22 mouse cellular contexts compared by ENCODE assay signal in the genomic region with DNA sequence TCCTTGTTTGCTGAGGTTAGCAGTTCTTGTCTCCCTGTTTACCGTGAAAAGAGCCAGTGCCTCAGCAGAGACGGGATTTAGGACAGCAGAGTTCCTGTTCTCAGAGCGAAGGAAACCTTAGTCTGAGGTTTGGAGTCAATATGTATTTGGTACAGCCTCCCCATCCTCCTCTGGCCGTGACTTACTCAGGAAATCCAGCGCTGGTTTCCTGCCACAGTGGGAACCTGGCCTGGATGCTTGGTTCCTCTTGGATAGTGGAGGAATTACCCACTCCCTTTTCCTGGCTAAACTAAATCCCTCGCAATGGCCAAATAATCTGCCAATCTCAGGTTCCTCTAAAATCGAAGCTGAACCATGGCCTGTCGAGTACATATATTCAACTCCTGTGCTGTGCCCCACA.
A peak's percentile ranks its signal among the peaks of the same experiment; 100 is the strongest.
DNase-seq lines count a peak whose midpoint lies in the region; ATAC-seq and TF ChIP-seq lines count a peak whose summit lies in the region.
"Had no signal": no experiment of that assay in that cellular context is flagged by ENCODE, and none has a peak within 500 bp of the region (broad histone marks: within the 10 kb centered on the region; RNA-seq: fewer than 3 reads in every experiment).

No protein-coding gene starts in this region.

- H3K9ac ChIP-seq in heart, embryonic 16.5 days (ENCODE audit: low read length) = no peak overlapping the region
- H3K9ac ChIP-seq in embryonic facial prominence, embryonic 14.5 days (ENCODE audit: low read depth, low read length) = no peak overlapping the region
- H3K9ac ChIP-seq: heart, embryonic 12.5 days; liver, embryonic 14.5 days; midbrain, embryonic 13.5 days; neural tube, embryonic 13.5 days had no signal

- H3K4me3 ChIP-seq in heart, embryonic 16.5 days (ENCODE audit: low read length) = no peak overlapping the region
- no peak overlapping the region for H3K4me3 ChIP-seq in kidney, adult 2 months (ENCODE audit: insufficient read depth, low read depth, low read length)
- H3K4me3 ChIP-seq in embryonic facial prominence, embryonic 14.5 days (ENCODE audit: low read depth, low read length) = no peak overlapping the region
- H3K4me3 ChIP-seq: erythroblast, embryonic 14.5 days; heart, embryonic 12.5 days; midbrain, embryonic 13.5 days; neural tube, embryonic 13.5 days had no signal

- peak overlapping the region; percentile 21; the same call in 1 of the 2 replicates for H3K4me2 ChIP-seq in heart, embryonic 16.5 days (ENCODE audit: low read depth, low read length)
- H3K4me2 ChIP-seq in embryonic facial prominence, embryonic 14.5 days (ENCODE audit: low read depth, low read length) = no peak overlapping the region
- H3K4me2 ChIP-seq: heart, embryonic 12.5 days; midbrain, embryonic 13.5 days; neural tube, embryonic 13.5 days had no signal

- ATAC-seq in heart, embryonic 16.5 days (replicated peaks; ENCODE audit: extremely low read depth, insufficient read depth, low FRiP score) = no peak; the same call in 1 of the 2 replicates
- no peak for ATAC-seq in embryonic facial prominence, embryonic 14.5 days (ENCODE audit: low read depth)
- ATAC-seq: forebrain, embryonic 16.5 days; midbrain, embryonic 13.5 days had no signal

- DNase-seq in heart, postnatal 36 days = no peak
- DNase-seq in kidney, adult 2 months = peak; percentile 53
- DNase-seq in kidney, adult 11 months = no peak
- peak; percentile 23 for DNase-seq in embryonic facial prominence, embryonic 14.5 days (ENCODE audit: low spot score)
- peak; percentile 43 for DNase-seq in kidney, postnatal 10 days
- DNase-seq in urinary bladder, postnatal 36 days (ENCODE audit: low spot score in 2 of 2) = no peak
- no peak for DNase-seq in thymus, adult 18-20 months
- DNase-seq: adrenal gland, postnatal 36 days; B cell, adult 2 months; cerebellum, adult 18-20 months; cerebellum, postnatal 25 days; lung, adult 2 months; lung, postnatal 10 days; right cerebral cortex, postnatal 4 days had no signal

- intact Hi-C loops in heart, postnatal 36 days (cut with DNase I) = no loop called here

- H3K9me3 ChIP-seq in heart, embryonic 16.5 days (replicated peaks; ENCODE audit: control insufficient read depth, low read length) = no peaks in the 10 kb centered on the region
- no peaks in the 10 kb centered on the region for H3K9me3 ChIP-seq in embryonic facial prominence, embryonic 14.5 days (ENCODE audit: control insufficient read depth, low read length)
- H3K9me3 ChIP-seq: heart, embryonic 12.5 days; midbrain, embryonic 13.5 days; neural tube, embryonic 13.5 days had no signal

- no peak for TF ChIP-seq POLR2A in kidney, adult 2 months (IDR thresholded peaks at IDR 0.05; ENCODE audit: low read depth, low read length)

- no peaks in the 10 kb centered on the region for H3K36me3 ChIP-seq in heart, embryonic 16.5 days (ENCODE audit: control insufficient read depth, insufficient read depth)
- H3K36me3 ChIP-seq in kidney, adult 2 months (ENCODE audit: control insufficient read depth, insufficient read depth, low read length) = no peaks in the 10 kb centered on the region
- no peaks in the 10 kb centered on the region for H3K36me3 ChIP-seq in embryonic facial prominence, embryonic 14.5 days (ENCODE audit: control insufficient read depth, insufficient read depth, low read length)
- H3K36me3 ChIP-seq: heart, embryonic 12.5 days; midbrain, embryonic 13.5 days; neural tube, embryonic 13.5 days had no signal

- H3K27ac ChIP-seq in heart, embryonic 16.5 days (ENCODE audit: low read length) = no peak overlapping the region
- H3K27ac ChIP-seq in kidney, adult 2 months (ENCODE audit: insufficient read depth, low read depth, low read length) = 0 out of 2 replicates have a peak overlapping the region, but pooled peaks have one; percentile 1
- H3K27ac ChIP-seq in embryonic facial prominence, embryonic 14.5 days (replicated peaks; ENCODE audit: low read depth, low read length) = no peak overlapping the region
- H3K27ac ChIP-seq: liver, embryonic 14.5 days; macrophage; midbrain, embryonic 13.5 days; neural tube, embryonic 13.5 days had no signal

- WGBS in heart, embryonic 16.5 days = 56% methylated on average over 8 of the region's 8 CpGs
- 49% methylated on average over 8 of the region's 8 CpGs for WGBS in kidney, adult 2 months
- WGBS in embryonic facial prominence, embryonic 14.5 days = 42% methylated on average over 8 of the region's 8 CpGs

- peaks cover 4% of the 10 kb centered on the region; the same call in 1 of the 2 replicates for H3K4me1 ChIP-seq in heart, embryonic 16.5 days (ENCODE audit: control insufficient read depth, insufficient read depth, low read length)
- no peaks in the 10 kb centered on the region for H3K4me1 ChIP-seq in kidney, adult 2 months (ENCODE audit: control insufficient read depth, insufficient read depth, low read length)
- peaks cover 17% of the 10 kb centered on the region for H3K4me1 ChIP-seq in embryonic facial prominence, embryonic 14.5 days (ENCODE audit: control insufficient read depth, insufficient read depth, low read length)
- H3K4me1 ChIP-seq: midbrain, embryonic 13.5 days had no signal

- H3K27me3 ChIP-seq in heart, embryonic 16.5 days (ENCODE audit: control insufficient read depth, insufficient read depth, low read length) = no peaks in the 10 kb centered on the region
- H3K27me3 ChIP-seq in kidney, adult 2 months (replicated peaks; ENCODE audit: control insufficient read depth, insufficient read depth, low read length) = no peaks in the 10 kb centered on the region
- H3K27me3 ChIP-seq in embryonic facial prominence, embryonic 14.5 days (replicated peaks; ENCODE audit: control insufficient read depth, insufficient read depth, low read length) = no peaks in the 10 kb centered on the region
- H3K27me3 ChIP-seq: heart, embryonic 12.5 days; midbrain, embryonic 13.5 days; neural tube, embryonic 13.5 days had no signal

- no peak for TF ChIP-seq CTCF in kidney, adult 2 months (conservative IDR thresholded peaks at IDR 0.05; ENCODE audit: insufficient read depth, insufficient read length, low read depth, low read length)

Comparison
In these comparisons a context has a peak if more than half of its experiments do, and no peak if none do; other contexts are left out.
1. DNase-seq: peak in kidney, adult 2 months (single experiment), embryonic facial prominence, embryonic 14.5 days (single experiment) and kidney, postnatal 10 days (single experiment); none in heart, postnatal 36 days (0 of 2), kidney, adult 11 months (single experiment), urinary bladder, postnatal 36 days (0 of 2) and thymus, adult 18-20 months (0 of 2).